Mouse (Mus musculus) kidney, adult 9 months (tissue): Measurements from ENCODE around the gene Abhd5.
A peak's percentile ranks its signal among the peaks of the same experiment; 100 is the strongest.

Experiments used
- DNase-seq: peaks from one replicate; pipeline ENCODE4 v3.0.0; 2022

The Abhd5 gene

DNA sequence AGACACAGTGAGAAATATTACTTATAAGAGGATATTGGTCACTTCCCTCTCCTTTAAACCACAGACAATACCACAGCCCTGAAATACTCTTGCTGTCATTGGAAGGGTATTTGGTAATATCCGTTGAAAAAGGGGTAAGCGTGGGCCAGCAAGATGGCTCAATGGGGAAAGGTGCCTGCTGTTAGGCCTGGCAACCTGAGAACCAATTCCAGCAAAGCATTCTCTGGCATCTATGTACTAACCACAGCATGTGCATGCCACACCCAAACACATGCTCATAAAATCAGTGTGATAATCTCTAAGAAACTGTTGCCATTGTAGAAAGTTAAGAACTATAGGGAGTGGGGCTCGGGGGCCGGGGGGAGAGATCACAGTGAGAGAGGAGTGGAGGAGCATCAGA is 2.1 kb upstream of the Abhd5 start:
- no peak for DNase-seq

DNA sequence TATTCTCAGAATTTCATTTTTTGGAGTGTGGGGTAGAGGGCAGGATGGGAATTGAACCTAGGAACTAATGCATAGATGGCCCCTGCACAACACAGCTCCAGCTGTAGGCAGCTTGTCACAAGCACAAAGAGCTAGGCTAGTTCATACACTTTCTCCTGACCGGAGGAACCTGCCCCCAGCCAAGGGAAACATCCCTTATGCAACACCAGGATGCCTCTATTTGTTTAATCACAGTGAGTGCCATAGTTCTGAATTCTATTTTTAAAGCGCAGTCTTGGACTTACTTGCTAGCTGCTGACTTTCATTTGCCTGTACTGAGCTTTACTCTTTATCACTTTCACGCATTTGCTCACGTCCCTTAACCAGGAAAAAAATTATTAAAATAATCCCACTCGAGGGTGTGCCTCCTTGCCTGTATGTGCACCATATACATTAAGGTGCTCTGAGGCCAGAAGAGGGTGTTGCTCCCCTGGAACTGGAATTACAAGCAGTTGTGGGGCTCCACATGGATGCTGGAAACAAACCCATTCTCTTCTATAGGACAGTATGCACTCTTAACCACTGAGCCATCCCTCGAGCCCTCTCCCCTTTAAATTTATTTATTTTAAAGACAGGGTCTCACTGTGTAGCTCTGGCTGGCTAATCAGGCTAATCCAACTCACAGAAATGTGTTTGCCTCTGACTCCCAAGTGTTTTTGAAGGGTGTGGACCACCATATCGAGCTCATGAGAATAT is 845 bp upstream of the Abhd5 start:
- DNase-seq: no peak

DNA sequence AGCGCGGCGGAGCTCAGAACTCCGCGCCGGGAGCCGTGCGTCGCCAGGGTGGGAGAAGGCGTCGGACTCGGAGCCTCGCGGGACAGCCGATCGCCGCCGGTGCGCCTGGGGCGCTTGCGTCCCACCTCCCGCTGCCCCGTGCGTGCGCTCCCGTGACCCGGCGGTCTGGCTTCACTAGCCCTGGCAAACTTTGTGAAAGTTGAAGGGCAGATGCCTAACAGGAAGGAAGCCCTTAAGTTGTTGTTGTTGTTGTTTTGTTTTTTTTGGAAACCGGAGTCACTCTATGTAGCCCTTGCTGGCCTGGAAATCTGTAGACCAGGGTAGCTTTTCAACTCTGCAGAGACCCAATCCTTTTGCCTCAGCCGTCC is 601 bp downstream of the Abhd5 start:
- no peak for DNase-seq

DNA sequence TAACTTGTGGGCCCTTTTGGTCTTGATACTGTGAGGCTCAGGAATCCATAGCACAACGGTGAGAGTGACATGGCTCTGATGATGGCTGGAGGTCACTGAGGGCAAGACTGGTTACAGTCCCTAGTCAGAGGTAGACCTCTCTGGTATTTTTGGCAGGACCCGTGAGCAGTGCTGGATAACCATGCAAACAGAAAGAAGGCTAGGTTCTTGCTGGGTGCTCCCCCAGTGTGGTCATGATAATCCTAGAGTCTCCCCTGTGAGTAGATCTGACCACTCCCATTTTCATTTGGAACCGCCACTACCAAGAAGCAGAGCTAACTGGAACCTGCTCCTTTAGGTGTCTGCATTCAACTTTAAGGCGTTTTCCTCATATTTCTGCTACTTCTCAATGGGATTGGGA is 1.5 kb downstream of the Abhd5 start:
- no peak for DNase-seq

DNA sequence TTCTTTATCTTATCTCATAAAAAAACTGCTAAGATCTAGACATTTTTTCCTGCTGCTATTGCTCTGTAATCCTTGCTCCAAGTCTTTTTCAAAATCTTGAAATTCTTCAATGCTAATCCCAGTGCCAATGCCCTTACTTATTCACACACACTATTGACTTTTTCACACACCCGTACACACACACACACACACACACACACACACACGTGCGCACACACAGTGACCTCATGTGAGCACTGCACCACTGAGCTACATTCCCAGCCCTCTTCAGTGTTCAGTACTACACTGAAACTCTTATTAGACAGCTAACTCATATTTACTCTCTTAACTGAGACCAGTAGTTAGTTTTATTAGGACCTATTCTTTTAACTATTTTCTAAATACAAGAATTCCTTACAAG is 2.8 kb downstream of the Abhd5 start:
- DNase-seq: no peak

DNA sequence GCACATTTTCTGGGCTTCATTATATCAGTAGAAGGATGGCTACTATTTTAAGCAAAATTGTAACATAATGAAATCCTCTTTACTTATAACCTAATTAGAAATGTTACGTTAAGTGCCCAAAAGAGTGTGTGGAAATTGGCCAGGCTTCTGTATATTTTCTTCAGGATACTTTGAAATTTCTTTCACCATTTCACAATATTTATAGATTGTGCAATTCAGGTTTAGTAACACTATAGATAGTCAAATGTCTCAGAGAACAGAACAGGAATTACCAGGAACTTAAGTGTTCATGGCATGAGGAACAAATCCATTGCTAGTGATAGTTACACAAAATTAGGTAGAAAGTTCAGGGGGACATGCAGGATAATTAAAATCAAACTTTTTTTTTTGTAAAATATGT is 5.7 kb downstream of the Abhd5 start:
- DNase-seq: no peak

DNA sequence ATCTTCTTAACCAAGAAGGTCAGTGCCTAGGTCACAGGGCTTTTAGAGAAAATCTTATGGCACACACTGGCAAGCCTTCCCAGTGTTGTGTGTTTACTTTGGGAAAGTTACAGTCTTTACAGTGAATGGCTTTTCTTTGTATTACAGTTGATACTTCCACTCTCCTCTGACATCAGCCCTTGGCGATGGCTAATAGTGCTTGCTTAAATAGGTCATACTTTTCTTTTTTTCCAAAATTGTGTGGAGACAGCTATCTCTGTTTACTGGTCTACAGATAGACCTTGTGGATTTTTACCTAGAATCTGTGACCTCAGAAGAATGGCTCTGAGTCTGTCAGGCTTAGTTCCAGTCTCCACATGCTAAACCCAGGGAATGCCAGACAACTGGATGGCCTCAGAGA is 6.2 kb downstream of the Abhd5 start:
- DNase-seq: no peak

DNA sequence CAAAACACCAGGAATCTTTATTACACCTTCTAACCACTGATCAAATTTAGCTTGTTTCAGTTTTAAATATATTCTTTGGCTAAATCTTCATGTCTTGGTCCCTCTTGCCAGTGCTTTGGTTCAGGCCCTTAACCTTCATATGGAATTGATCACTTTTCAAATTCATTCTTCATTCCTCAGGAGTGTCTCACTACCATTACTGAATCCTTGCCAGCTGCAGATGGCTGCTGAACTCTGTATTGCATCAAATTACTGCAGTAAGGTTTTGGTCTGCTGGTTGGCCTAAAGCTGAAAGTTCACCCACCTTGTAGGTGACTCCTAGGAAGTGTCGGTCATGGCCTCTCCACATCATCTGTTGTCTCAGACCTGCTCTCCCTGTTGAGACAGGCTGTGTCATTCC is 12.8 kb downstream of the Abhd5 start:
- DNase-seq: no peak

DNA sequence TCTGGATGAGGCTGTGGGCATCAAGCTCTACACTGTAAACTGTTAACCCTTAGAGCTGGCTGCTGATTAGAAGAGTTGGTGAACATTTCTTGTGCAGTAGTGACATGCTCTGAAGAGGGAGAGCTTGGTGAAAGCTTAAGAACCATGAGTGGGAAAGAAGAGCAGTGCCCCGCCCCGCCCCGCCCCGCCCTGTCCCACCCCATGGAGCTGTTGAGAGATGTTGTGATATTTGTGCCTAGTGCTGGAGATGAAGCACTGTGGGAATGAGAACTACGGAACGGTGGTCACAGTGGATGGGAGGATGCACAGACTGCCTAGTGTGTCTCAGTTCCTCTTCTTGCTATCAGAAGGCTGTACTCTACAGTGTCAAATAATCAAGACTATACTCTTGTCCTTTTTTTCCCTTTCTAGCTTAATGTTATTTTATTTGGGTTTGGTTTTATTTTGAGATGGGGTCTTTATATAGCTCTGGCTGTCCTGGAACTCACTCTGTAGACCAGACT is 18.9 kb downstream of the Abhd5 start:
- no peak for DNase-seq

DNA sequence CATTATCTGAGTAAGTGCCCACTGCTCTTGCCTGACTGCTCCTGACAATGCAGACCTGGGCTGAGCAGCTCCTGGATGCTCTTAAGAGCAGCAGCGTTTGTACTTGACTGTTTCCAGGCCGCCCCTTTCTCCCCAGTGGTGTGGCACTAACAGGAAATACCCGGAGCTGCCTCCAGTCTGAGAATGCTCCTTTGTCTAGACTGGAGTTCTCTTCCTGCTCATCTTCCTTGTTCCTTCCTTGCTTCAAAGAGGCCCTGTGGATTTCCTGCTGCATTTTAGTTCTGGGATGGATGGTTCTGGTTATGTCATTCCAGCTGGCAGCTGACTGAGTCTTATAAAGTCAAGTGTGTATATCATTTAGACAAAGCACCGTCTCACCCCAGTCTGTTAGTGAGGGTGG is 21.1 kb downstream of the Abhd5 start:
- DNase-seq: no peak

DNA sequence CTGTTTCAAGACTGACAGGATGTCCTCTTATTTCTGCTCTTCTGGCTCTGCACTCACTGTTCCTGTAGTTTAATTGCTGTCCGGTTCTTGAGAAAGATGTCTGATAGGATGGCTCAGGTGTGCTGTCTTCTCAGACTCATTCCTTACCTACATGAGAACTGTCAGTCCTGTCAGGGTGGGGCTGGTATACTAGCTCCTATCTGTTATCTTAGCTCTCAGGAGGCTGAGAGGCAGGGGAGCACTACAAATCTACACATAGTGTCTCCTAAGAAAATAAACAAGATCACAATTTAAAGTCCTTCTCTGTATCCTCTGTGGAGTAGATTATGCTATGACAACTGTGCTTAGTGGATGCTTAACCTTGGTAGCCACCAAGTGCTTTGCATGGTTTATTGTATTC is 21.6 kb downstream of the Abhd5 start:
- no peak for DNase-seq

DNA sequence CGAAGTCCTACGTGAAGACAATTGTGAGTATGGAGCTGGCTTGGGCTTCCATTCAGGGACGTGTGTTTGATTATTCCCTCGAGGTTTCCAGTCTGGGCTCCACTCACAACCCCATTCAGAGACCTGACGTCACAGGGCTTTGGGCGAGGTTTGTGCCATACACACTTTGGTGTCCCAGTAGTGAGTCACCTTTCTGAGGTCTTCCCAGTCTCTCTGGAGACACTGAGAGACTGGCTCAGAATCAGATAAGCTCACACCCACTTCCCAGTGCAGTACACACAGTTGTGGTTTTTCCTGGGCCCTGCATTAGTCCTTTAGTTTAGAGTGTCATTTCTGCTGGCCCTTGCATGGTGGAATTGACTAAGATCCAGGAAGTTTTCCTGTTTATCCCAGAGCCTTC is 27.6 kb downstream of the Abhd5 start:
- no peak for DNase-seq

DNA sequence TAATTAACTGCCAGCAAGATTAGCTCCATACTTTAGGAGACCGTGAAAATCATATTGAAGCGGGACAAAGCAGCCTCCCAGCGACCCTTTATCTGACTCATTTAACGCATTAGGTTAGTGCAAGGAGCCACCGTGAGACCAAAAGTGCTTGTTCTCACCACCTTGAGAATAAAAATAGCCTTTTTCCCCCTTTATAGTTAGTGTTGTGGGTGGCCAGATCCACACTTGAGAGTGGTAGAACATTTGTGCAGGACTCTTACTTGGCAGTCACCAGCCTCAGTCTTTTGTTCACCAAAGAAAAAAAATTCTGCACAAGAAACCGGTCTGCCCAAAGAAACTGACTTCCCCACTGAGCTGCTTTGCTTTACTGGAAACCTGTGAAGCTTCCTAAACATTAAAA is 29.6 kb downstream of the Abhd5 start:
- no peak for DNase-seq

DNA sequence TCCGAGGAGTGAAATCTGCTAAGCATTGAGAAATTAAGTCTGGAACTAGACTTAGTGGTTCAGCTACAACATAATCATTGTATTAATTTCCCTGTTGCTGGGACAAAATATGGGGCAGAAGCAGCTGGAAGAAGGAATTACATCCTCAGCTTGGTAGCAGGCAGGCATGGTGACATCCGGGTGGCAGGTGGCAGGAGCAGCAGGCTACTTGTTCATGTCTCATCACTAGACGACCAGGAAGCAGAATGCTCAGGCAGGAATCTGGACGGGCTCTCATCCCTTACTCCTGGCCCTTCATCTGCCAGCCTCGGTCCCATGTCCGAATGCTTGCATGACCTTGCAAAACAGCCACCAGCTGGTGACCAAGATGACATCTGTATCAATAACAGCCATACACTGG is 30.6 kb downstream of the Abhd5 start:
- no peak for DNase-seq

DNA sequence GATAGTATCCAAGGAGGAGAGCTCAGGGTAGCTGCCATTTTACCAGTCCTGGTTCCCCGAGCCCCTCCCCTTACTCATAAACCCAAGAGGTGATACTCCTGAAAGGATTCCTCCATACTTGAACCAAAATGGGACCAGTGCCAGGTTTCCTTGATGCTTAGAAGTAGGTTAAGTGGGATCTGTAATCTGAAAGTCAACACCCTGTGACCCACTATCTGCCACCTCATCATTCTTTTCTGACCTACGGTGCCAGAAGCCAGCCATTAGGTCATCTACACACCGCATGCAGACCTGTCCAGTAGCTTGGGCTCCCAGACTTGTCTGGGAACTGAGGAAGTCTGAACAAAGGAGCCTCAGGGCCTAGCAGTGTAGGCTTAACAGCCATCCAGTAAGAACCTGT is 34.6 kb downstream of the Abhd5 start:
- no peak for DNase-seq

DNA sequence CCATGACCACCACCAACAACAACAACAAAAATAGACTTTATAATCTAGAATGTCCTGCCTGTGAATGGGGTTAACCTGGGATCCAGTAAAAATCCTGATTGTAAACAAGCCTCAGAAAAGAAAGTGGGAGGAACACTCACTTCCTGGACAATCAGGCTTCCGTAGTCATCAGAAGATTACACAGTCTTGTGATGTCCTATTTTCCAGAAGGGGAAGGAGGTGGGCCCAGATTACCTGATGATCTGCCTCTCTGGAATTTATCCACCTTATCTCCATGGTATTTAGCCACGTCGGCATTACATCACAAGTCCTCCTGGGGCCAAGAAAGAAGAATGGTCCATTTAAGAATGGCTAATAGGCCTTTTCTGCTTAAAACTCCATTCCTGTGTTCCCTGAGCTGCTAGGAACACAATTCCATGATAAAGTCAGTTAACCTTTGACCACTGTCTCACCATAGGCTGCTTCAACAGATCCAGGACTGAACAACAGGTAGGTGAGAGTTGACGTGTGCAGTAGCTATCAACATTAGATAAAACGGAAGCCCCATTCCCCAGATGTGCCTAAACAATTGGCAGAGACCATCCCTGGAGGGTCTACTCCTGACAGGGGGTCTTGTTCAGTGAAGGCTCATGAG is 38.0 kb downstream of the Abhd5 start:
- DNase-seq: no peak

DNA sequence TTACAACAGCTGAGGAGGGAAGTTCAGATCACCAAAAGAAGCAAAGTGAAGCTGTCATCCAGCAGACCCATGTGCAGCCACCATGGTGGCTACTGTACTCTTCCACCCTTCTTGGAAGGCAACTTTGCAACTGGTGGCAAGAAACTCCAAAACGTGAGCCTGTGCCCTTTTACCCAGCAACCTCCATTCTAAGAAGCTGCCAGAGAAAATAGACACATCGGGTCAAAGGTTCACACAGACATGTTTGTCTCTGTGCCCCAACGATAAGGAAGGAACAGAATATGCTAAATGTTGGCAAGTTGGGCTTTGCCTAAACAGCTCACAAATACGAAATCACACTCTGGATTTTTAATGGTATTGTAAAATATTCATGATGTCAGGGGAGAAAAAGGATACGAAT is 44.4 kb downstream of the Abhd5 start:
- peak; percentile 5 for DNase-seq

DNA sequence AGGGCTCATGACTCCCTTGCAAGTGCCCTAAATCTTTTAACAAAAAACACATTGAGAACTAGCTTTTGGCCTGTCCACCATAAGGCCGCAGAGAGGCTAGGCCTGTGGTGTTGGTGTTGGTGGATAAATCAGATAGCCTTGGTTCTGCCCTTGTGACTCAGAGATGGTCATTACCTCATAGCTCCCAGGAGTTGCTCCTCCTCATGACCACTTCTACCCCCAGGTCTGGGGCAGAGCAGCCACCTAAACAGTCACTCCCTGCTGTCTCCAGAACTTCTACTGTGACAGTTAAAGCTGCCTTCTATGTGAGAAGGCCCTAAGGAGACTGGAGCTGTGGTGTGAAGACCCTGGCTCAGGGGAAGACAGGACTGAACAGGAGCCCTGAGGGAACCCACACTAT is 45.7 kb downstream of the Abhd5 start:
- DNase-seq: no peak

DNA sequence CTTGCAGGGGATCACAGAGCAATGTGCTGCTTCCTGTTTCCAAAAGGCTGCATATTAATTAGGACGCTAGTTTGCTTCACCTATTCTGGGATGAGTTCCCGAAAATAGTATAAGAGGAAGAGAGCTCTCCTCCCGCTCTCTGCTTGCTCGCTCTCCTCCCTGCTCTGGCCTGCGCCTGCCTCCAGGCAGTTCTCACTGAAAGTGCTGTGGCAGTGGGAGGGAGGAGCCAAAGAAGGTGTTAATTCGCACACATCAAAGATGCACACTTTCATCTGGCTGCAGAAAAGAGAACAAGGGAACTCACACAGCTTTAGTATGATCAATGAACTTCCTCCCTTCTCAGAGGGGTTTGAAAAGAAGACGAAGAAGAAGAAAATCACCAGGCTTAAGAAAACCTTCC is 47.3 kb downstream of the Abhd5 start:
- no peak for DNase-seq

DNA sequence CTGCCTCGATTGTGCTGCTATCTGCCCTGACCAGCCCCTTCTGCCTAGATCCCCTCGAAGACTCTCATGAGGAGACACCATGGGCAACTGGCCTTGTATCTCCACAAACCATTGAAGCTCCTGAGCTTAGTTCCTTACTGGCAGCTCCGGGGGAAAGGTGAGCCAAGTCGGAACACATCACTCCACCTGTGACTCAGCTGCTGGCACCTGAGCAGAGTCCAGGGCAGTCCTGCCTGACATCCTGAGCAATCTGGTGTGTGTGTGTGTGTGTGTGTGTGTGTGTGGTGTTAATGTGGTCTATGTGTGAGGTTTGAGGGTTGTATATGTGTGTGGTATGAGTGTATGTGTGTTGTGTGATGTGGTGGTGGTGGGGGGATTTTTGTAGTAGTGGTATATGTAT is 49.8 kb downstream of the Abhd5 start:
- DNase-seq: no peak

DNA sequence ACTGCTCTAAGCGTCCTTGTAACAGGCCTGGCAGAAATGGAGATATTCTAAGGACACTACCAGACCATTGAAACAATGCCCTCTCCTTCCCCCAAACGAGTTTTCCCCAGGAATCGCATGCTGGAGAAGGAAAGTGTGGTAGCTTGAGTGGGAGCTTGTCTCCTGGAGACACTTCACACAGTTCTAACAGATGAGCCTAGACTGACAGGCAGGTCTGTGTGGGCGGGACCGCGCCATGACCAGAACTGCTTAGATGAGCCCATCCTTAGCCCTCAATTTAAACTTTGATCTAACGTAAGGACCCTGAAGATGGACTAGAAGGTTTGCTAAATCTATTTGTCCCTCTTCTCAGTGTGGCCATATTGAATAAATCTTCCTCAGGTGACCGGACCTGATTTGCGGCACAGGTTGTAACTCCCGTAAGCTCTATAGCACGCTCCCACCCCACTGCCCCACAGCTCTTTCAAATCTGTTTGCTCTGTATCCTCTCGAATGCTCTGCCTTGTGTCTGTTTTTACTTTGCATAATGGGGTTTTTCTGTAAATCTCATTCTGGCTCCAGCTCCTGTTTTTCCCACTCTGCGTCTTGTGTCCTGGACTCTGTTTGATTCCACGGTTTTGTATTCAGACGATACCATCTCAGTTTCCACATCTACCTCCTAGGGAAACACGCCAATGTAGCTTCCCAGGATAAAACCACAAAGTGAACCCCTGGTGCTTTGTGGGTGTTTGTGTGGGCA is 59.2 kb downstream of the Abhd5 start:
- no peak for DNase-seq

DNA sequence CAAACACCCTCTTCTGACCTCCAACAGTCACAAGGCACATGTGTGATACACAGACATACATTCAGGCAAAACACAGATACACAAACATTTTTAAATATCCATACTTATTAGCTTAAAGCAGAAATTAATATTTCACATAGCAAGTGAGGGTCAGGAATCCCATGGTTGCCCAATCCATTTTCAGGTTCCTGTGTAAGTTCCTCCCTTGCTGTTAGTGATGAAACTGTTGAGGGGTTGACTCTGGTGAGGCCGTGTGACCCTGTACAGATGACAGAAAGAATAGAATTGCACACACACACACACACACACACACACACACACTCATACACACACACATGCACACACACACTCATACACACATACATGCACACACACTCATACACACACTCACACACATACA is 63.2 kb downstream of the Abhd5 start:
- no peak for DNase-seq

DNA sequence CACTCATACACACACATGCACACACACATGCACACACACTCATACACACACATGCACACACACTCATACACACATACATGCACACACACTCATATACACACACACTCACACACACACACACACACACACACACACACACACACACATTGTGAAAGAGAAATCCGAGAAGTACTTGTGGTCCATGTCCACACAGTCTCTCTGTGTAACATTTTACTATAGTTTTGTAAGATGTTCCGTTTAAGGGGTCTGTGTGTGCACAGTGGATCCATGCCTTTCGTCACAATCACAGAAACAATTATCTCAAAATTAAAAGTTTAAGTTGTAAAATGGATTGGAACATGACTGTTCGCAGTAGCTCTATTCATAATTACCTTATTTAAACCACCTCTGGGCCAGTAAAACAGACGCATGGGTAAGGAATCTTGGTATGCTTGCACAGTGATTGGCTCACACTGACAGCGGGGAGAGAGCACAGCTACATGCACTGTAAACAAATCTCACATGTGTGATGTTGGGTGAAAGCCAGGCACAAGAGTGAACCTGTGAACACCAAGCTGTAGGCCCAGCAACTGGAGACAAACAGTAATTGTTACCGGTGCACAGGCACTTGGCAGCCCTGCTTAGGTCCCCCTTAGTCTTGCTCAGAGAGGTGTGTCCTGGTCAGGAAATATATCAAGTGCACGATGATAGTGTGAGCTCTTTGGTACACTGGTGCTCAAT is 63.8 kb downstream of the Abhd5 start:
- DNase-seq: no peak

DNA sequence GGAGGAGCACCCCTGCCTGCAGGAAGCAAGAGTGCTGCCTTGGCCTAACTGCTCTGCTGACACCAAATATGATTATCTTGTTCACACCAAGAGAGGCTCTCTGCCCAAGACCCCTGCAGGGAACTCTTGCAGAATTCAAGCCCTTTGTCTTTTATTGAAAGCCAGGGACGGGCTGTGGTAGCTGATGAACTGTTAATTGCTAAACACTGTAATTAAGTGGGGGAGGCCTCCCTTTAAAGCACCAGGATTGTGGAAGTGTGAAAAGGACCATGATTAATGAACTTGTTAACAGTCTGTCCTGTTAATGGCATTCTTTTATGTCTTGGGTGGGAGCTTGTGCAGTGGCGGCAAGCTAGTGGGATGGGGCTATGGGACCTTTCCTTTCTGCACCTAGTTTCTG is 65.2 kb downstream of the Abhd5 start:
- DNase-seq: no peak
